Mouse (Mus musculus) megakaryocyte, embryonic 14.5 days (primary cell): ENCODE measurements at regions not wholly inside any gene's neighbourhood (a gene's known extent, or its start where the extent isn't known, plus 50 kb on each side); places are given as distances from the start of the nearest gene placed in this dataset.

ENCODE experiments used
- H3K27me3 ChIP-seq: replicated peaks from 2 replicates; pipeline ENCODE3; 2012; ENCODE audit warnings: inconsistent platforms
- H3K36me3 ChIP-seq: replicated peaks from 2 replicates; pipeline ENCODE3; 2012; ENCODE audit warnings: low read length, inconsistent platforms, mixed read lengths
- H3K4me1 ChIP-seq: 2 replicates; pipeline ENCODE4 v1.6.1; 2012; ENCODE audit warnings: inconsistent platforms
- H3K4me3 ChIP-seq: replicated peaks from 2 replicates; pipeline ENCODE3; 2012; ENCODE audit warnings: moderate library complexity, mild to moderate bottlenecking, inconsistent platforms
- H3K9me3 ChIP-seq: 2 replicates; pipeline ENCODE4 v1.6.1; 2012; ENCODE audit warnings: inconsistent platforms
- FLI1 ChIP-seq: IDR thresholded peaks from 2 replicates; pipeline ENCODE4 v1.6.1; 2012; ENCODE audit warnings: low read length, inconsistent platforms, mixed read lengths
- GATA1 ChIP-seq: IDR thresholded peaks from 3 replicates; pipeline ENCODE4 v1.6.1; 2012; ENCODE audit warnings: mixed read lengths, low read length, inconsistent platforms, borderline replicate concordance

DNA sequence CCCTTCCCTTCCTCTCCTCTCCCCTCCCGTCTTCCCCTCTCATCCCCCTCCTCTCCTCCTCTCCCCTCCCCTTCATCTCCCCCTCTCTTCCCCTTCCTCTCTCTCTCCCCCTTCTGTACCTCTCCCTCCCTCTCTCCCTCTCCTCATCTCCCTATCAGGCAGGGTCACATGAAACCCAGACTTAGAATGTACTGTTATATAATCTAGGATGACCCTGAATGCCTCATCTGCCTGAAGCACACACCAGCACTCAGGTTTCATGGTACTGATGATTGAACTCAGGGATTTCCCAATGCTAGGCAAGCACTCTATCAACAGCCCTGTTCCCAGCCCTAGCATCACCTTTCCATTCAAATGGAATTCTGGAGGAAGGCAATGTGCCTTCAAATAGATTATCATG, 264.6 kb upstream of the 1700056E22Rik start:
- no peak overlapping the region for H3K4me3 ChIP-seq
- no peak for TF ChIP-seq GATA1
- TF ChIP-seq FLI1, result no peak

DNA sequence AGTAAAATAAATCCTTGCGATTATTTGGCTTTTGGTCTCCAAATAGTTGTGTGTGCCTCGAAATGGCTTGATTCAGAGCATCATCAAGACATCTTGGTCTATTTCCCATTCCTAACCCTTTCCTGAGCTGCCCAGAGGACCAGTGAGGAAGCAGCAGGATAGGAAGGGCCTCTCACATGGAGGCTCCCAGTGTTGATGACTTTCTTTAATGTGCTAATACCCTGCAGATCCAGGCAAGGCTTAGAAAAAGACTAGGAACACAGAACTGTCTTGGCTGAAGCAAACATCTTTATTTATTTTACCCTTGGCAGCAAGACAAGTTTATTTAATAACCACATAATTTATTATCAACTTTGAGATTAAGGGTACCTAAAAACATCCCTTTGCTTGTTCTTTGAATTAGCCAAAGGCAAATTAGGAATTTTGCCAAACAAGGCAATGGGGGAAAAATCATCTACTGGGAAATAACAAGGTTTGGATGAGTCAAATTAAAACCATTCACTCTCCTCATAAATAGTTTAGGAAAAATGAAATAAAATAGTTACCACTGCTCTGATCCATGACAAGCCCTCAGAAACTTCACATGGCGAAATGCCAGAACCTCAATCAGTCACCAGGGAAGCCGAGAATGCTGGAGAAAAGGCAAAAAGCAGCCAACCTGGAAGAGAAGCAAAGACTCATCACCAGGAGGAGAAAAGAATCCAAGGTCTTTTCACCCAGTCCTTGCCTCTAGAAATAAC, 263.1 kb upstream of the 1700056E22Rik start:
- Histone ChIP-seq H3K9me3 (no peaks in the 10 kb centered on the region; the same call in 1 of the 2 replicates), H3K27me3 (no peaks in the 10 kb centered on the region), H3K4me1 (no peaks in the 10 kb centered on the region), H3K4me3 (no peak overlapping the region), H3K36me3 (no peaks in the 10 kb centered on the region)
- no peak for TF ChIP-seq GATA1
- no peak for TF ChIP-seq FLI1

More for the DNA sequence above, 264.6 kb upstream of the 1700056E22Rik start:
- H3K9me3 ChIP-seq, result no peaks in the 10 kb centered on the region; the same call in 1 of the 2 replicates
- H3K27me3 ChIP-seq, result no peaks in the 10 kb centered on the region
- no peaks in the 10 kb centered on the region for H3K4me1 ChIP-seq
- H3K36me3 ChIP-seq, result no peaks in the 10 kb centered on the region

DNA sequence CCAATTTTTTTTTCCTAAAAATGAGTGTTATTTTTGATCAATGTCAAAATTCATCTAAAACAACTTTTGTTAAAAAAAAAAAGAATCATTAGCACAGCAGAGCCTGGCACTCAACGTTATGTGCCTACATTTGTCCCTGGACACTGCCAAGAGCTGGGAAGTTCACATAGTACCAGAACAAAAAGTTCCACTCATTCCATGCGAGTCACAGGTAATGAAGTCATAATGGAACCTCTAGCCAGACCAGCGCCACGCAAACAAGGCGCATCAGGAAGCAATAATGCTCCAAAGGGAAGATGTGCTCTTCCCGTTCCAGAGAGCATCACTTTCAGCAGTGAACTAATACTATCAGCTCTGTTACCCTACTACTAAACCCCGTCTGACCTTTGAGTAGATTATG, 257.0 kb upstream of the 1700056E22Rik start:
- no peaks in the 10 kb centered on the region for H3K4me1 ChIP-seq
- no peak overlapping the region for H3K4me3 ChIP-seq
- peaks cover 2% of the 10 kb centered on the region for H3K27me3 ChIP-seq
- no peaks in the 10 kb centered on the region for H3K36me3 ChIP-seq
- TF ChIP-seq FLI1 (no peak), GATA1 (no peak)
- H3K9me3 ChIP-seq, result no peaks in the 10 kb centered on the region; the same call in 1 of the 2 replicates

GRCm38 (mm10) chr1:184289733-184290416, 255.8 kb upstream of the 1700056E22Rik start:
- no peaks in the 10 kb centered on the region for H3K36me3 ChIP-seq
- no peaks in the 10 kb centered on the region for H3K9me3 ChIP-seq
- no peaks in the 10 kb centered on the region for H3K4me1 ChIP-seq
- peaks cover 2% of the 10 kb centered on the region for H3K27me3 ChIP-seq
- no peak for TF ChIP-seq GATA1
- no peak for TF ChIP-seq FLI1
- no peak overlapping the region for H3K4me3 ChIP-seq

GRCm38 (mm10) chr1:184281768-184282167, 247.7 kb upstream of the 1700056E22Rik start:
- no peak for TF ChIP-seq GATA1
- TF ChIP-seq FLI1, result no peak
- no peaks in the 10 kb centered on the region for H3K9me3 ChIP-seq
- H3K4me1 ChIP-seq, result peaks cover 9% of the 10 kb centered on the region
- no peak overlapping the region for H3K4me3 ChIP-seq
- no peaks in the 10 kb centered on the region for H3K36me3 ChIP-seq
- H3K27me3 ChIP-seq, result peaks cover 8% of the 10 kb centered on the region

DNA sequence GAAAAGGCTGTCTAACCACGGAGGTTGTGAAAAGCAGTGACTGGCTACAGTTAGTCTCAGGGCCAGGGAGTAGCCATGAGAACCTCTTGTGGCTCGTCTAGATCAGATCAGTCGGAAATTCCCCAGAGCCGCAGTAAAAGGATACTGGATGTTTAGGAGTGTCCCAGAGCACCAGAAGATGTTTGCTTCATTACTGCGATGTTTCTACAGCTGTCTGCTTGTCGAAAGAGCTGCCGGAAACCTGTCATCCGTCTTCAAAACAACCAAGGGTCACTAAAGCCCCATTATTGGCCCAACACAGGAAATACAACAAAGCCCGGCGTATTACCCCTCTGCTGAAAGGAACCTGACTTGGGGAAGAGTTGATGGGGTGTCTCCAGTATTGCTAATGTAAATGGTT, 245.2 kb upstream of the 1700056E22Rik start:
- Histone ChIP-seq H3K4me1 (peaks cover 10% of the 10 kb centered on the region), H3K36me3 (no peaks in the 10 kb centered on the region), H3K4me3 (no peak overlapping the region), H3K27me3 (peaks cover 13% of the 10 kb centered on the region), H3K9me3 (no peaks in the 10 kb centered on the region)
- TF ChIP-seq GATA1, result no peak
- no peak for TF ChIP-seq FLI1

GRCm38 (mm10) chr1:184277001-184277400, 242.9 kb upstream of the 1700056E22Rik start:
- Histone ChIP-seq H3K9me3 (no peaks in the 10 kb centered on the region), H3K27me3 (peaks cover 16% of the 10 kb centered on the region), H3K4me1 (peaks cover 10% of the 10 kb centered on the region), H3K36me3 (no peaks in the 10 kb centered on the region), H3K4me3 (no peak overlapping the region)
- TF ChIP-seq GATA1 (no peak), FLI1 (no peak)

DNA sequence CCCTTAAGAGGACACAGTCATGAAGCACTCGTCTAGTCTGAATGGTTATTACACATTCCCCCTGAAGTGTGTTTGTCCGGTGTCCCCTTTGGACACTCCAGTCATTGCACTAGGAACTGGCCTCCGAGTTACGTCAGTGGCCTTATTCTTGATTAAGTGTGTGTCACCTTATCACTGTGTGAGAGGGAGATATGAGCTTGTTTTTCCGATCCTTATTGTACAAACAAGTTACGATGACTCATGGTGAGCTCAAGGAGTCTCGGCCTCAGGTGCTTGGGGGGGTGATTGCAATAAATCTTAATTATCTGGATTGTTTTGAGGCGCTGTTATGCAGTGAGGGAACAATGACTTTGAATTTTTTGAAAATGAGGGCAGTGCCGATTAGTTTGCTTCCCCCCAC, 241.8 kb upstream of the 1700056E22Rik start:
- Histone ChIP-seq H3K4me1 (peaks cover 10% of the 10 kb centered on the region), H3K27me3 (peaks cover 16% of the 10 kb centered on the region), H3K9me3 (no peaks in the 10 kb centered on the region), H3K4me3 (no peak overlapping the region), H3K36me3 (no peaks in the 10 kb centered on the region)
- TF ChIP-seq GATA1 (no peak), FLI1 (no peak)

DNA sequence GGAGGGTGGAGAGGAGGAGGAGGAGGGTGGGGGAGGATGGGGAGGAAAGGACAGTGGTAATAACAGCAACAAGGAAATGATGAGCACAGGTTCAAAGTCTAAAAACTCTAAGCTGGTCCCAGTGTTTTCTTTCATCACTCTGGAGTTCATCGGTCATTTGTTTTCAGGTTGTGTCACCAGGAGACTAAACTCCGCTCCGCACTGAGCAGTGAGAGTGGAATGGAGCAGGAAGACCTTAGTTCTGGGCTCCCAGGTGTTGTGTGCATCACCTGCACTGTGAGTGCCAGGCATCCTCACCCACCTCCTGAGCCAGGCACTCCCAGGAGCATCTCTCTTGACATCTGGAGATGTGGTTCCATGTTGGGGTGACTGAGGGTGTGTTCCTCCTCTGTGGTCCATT, 241.3 kb upstream of the 1700056E22Rik start:
- TF ChIP-seq FLI1 (no peak), GATA1 (no peak)
- Histone ChIP-seq H3K4me3 (no peak overlapping the region), H3K36me3 (no peaks in the 10 kb centered on the region)

GRCm38 (mm10) chr1:184274704-184275103, 240.6 kb upstream of the 1700056E22Rik start:
- Histone ChIP-seq H3K4me1 (peaks cover 10% of the 10 kb centered on the region), H3K9me3 (no peaks in the 10 kb centered on the region), H3K27me3 (peaks cover 16% of the 10 kb centered on the region), H3K36me3 (no peaks in the 10 kb centered on the region), H3K4me3 (no peak overlapping the region)
- TF ChIP-seq FLI1 (no peak), GATA1 (no peak)

More for the DNA sequence above, 241.3 kb upstream of the 1700056E22Rik start:
- peaks cover 10% of the 10 kb centered on the region for H3K4me1 ChIP-seq
- H3K27me3 ChIP-seq, result peaks cover 16% of the 10 kb centered on the region
- no peaks in the 10 kb centered on the region for H3K9me3 ChIP-seq
